Mouse (Mus musculus) lung, adult 2 months (tissue): ENCODE results near the gene Cdk9.

ENCODE experiments used
- CTCF ChIP-seq: fragments of 200-500 bp; IDR thresholded peaks from 2 replicates; pipeline ENCODE4 v1.5.1; 2011; ENCODE audit warnings: mild to moderate bottlenecking, low read length, control low read depth; ENCODE audit not compliant: insufficient read depth
- POLR2A ChIP-seq: fragments of 200-500 bp; IDR thresholded peaks from 2 replicates; pipeline ENCODE4 v1.6.1; 2011; ENCODE audit warnings: low read depth, mild to moderate bottlenecking, control low read depth, low read length, borderline replicate concordance; ENCODE audit errors: extremely low read depth

GRCm38 (mm10) chr2:32712586-32712933 lies 316 bp downstream of the Cdk9 start:
- TF ChIP-seq CTCF (no peak), POLR2A (0 out of 2 replicates have a peak, but pooled peaks have one; percentile 8)
